Mouse (Mus musculus) E14TG2a.4 (cell line): ENCODE results near the gene Tut1.

Source experiments
- CTCF ChIP-seq: conservative IDR thresholded peaks from 2 replicates; pipeline ENCODE4 v1.5.1; 2014; ENCODE audit warnings: low read length
- NANOG ChIP-seq: IDR thresholded peaks from 2 replicates; pipeline ENCODE4 v1.6.1; 2014; ENCODE audit warnings: borderline replicate concordance, low read length, mixed read lengths
- POU5F1 ChIP-seq: IDR thresholded peaks from 2 replicates; pipeline ENCODE4 v1.6.1; 2014; ENCODE audit warnings: low read length, borderline replicate concordance

DNA sequence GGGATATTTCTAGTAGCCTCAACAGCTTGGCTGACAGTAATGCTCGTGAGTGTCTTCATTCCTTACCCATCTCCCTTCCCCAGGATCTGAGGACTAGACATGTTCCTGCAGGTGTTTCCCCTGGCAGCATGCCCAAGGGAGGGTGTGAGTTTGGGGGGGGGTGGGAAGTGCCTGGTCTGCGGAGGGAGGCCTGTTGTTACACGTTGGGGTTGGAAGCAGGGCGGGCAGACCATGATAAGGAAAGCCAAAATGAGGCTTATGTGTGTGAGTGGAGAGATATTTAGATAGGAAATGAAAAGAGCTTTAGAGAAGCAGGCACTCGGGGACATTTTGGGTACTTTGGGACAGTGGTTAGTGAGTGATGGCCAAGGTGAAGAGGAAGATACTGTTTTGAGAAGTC is 9.6 kb upstream of the Tut1 start:
- no peak for TF ChIP-seq CTCF
- no peak for TF ChIP-seq POU5F1
- TF ChIP-seq NANOG, result no peak
